ENCODE assay signal across 13 mouse cellular contexts in the genomic region with DNA sequence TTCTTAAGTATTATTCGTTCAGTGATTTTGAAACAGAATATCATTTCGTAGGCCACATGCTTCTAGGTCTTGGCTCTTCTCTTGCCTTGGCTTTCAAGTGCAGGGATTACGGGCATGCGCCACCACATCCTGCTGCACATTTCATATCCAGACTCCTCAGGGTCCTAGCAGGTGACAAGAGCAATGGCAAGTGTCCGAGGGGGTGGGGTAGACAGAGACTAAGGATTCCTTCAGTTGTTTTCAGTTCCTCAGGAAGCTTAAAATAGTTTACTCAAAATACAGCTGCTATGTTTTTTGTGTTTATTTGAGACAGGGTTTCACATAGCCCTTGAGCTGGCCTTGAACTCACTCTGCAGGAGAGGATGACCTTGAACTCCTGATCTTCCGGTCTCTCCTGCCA. TPM values are rescaled to one million over a fixed set of nuclear protein-coding genes. Genes with fewer than 3 reads are reported as not detected.
A peak's percentile ranks its signal among the peaks of the same experiment; 100 is the strongest.
DNase-seq lines count a peak whose midpoint lies in the region; ATAC-seq and TF ChIP-seq lines count a peak whose summit lies in the region.
"Had no signal": no experiment of that assay in that cellular context is flagged by ENCODE, and none has a peak within 500 bp of the region (broad histone marks: within the 10 kb centered on the region; RNA-seq: fewer than 3 reads in every experiment).

No protein-coding gene starts in this region.

- H3K4me2 ChIP-seq in heart, embryonic 11.5 days: no peak overlapping the region
- H3K4me2 ChIP-seq in liver, postnatal 0 days (ENCODE audit: low read depth, low read length): no peak overlapping the region
- H3K4me2 ChIP-seq in liver, embryonic 11.5 days: no peak overlapping the region
- H3K4me2 ChIP-seq: forebrain, embryonic 13.5 days had no signal

- H3K4me3 ChIP-seq in heart, embryonic 11.5 days (ENCODE audit: low read depth, low read length): no peak overlapping the region
- H3K4me3 ChIP-seq in liver, postnatal 0 days (ENCODE audit: low read depth, low read length): no peak overlapping the region
- H3K4me3 ChIP-seq in liver, embryonic 11.5 days (ENCODE audit: low read depth, low read length): no peak overlapping the region
- H3K4me3 ChIP-seq: forebrain, embryonic 13.5 days; limb, embryonic 13.5 days; stomach, embryonic 15.5 days had no signal

- no peaks in the 10 kb centered on the region for H3K27me3 ChIP-seq in heart, embryonic 11.5 days (ENCODE audit: control insufficient read depth, insufficient read depth, low read length)
- no peaks in the 10 kb centered on the region for H3K27me3 ChIP-seq in liver, postnatal 0 days (ENCODE audit: insufficient read depth, low read length)
- no peaks in the 10 kb centered on the region for H3K27me3 ChIP-seq in liver, embryonic 11.5 days (replicated peaks; ENCODE audit: control insufficient read depth, insufficient read depth, low read length)
- H3K27me3 ChIP-seq: forebrain, embryonic 13.5 days; limb, embryonic 13.5 days; stomach, embryonic 15.5 days had no signal

- H3K36me3 ChIP-seq in heart, embryonic 11.5 days (ENCODE audit: control insufficient read depth, insufficient read depth, low read length): no peaks in the 10 kb centered on the region
- H3K36me3 ChIP-seq in liver, postnatal 0 days (replicated peaks; ENCODE audit: insufficient read depth, low read length): no peaks in the 10 kb centered on the region
- no peaks in the 10 kb centered on the region for H3K36me3 ChIP-seq in liver, embryonic 11.5 days (ENCODE audit: control insufficient read depth, insufficient read depth, low read length)
- H3K36me3 ChIP-seq: limb, embryonic 13.5 days; stomach, embryonic 15.5 days had no signal

- no peak overlapping the region for H3K9ac ChIP-seq in heart, embryonic 11.5 days (ENCODE audit: low read depth, low read length)
- no peak overlapping the region for H3K9ac ChIP-seq in liver, postnatal 0 days (replicated peaks)
- H3K9ac ChIP-seq in liver, embryonic 11.5 days (ENCODE audit: low read depth, low read length): no peak overlapping the region
- H3K9ac ChIP-seq: forebrain, embryonic 13.5 days; limb, embryonic 13.5 days; stomach, embryonic 15.5 days had no signal

- WGBS in heart, embryonic 11.5 days (ENCODE audit: insufficient replicate concordance): 83% methylated on average over 6 of the region's 6 CpGs
- WGBS in liver, postnatal 0 days (ENCODE audit: insufficient replicate concordance): 70% methylated on average over 6 of the region's 6 CpGs
- WGBS in liver, embryonic 11.5 days: 83% methylated on average over 6 of the region's 6 CpGs

- TF ChIP-seq EP300 in liver, postnatal 0 days (IDR thresholded peaks at IDR 0.05; ENCODE audit: low read depth): no peak

- no peaks in the 10 kb centered on the region for H3K9me3 ChIP-seq in heart, embryonic 11.5 days (replicated peaks; ENCODE audit: control insufficient read depth, low read length)
- no peaks in the 10 kb centered on the region for H3K9me3 ChIP-seq in liver, postnatal 0 days (ENCODE audit: low read length)
- no peaks in the 10 kb centered on the region for H3K9me3 ChIP-seq in liver, embryonic 11.5 days (ENCODE audit: control insufficient read depth, low read length)
- H3K9me3 ChIP-seq: forebrain, embryonic 13.5 days; limb, embryonic 13.5 days; stomach, embryonic 15.5 days had no signal

- H3K27ac ChIP-seq in heart, embryonic 11.5 days (ENCODE audit: low read depth, low read length): no peak overlapping the region
- H3K27ac ChIP-seq in liver, postnatal 0 days (ENCODE audit: low read depth): peak overlapping the region; percentile 30
- H3K27ac ChIP-seq in liver, embryonic 11.5 days (ENCODE audit: low read depth, low read length): no peak overlapping the region
- H3K27ac ChIP-seq: forebrain, embryonic 13.5 days had no signal

- ATAC-seq in heart, embryonic 11.5 days (replicated peaks; ENCODE audit: insufficient number of reproducible peaks, low FRiP score, low TSS enrichment): no peak
- ATAC-seq in liver, postnatal 0 days: no peak
- no peak for ATAC-seq in liver, embryonic 11.5 days (replicated peaks; ENCODE audit: low FRiP score)
- ATAC-seq: CD4-positive, CD25-positive, alpha-beta regulatory T cell, adult 4 months; forebrain, embryonic 13.5 days had no signal

- peaks cover 24% of the 10 kb centered on the region for H3K4me1 ChIP-seq in heart, embryonic 11.5 days (ENCODE audit: control insufficient read depth, insufficient read depth, low read length)
- peaks cover 17% of the 10 kb centered on the region for H3K4me1 ChIP-seq in liver, postnatal 0 days (ENCODE audit: insufficient read depth)
- peaks cover 12% of the 10 kb centered on the region for H3K4me1 ChIP-seq in liver, embryonic 11.5 days (replicated peaks; ENCODE audit: control insufficient read depth, insufficient read depth, low read length)

- DNase-seq in heart, adult 18-20 months: peak; percentile 42 to 45
- DNase-seq in liver, postnatal 0 days: no peak
- no peak for DNase-seq in liver, embryonic 11.5 days (ENCODE audit: low spot score)
- peak; percentile 16 for DNase-seq in heart, adult 8-10 months (ENCODE audit: low spot score)
- peak; percentile 32 for DNase-seq in skeletal muscle tissue, adult 2 months (ENCODE audit: low read depth, low spot score)
- DNase-seq in thymus, postnatal 10 days (ENCODE audit: low spot score in 2 of 2): no peak
- DNase-seq in adipocyte (ENCODE audit: low spot score): no peak
- DNase-seq: lung, postnatal 4 days had no signal

- no peak for TF ChIP-seq CTCF in liver, postnatal 0 days (IDR thresholded peaks at IDR 0.05; ENCODE audit: low read depth)

RNA-seq across cellular contexts. Expression of gene Herpud2, which starts 24.4 kb away (rescaled TPM):
- 10 to 100 TPM; 33.0 to 34.9 TPM for total RNA-seq in heart, adult 18-20 months (2021)
- 22.4 and 24.2 TPM in 2 replicates for polyA plus RNA-seq in heart, embryonic 11.5 days (2014; fragmentation: Nextera tagmentation; extraction: Ambion mirVana)
- polyA plus RNA-seq in liver, postnatal 0 days (2015; fragmentation: Nextera tagmentation; extraction: Ambion mirVana): 12.7 and 13.7 TPM in 2 replicates
- 23.2 and 27.0 TPM in 2 replicates for polyA plus RNA-seq in liver, embryonic 11.5 days (2014; fragmentation: Nextera tagmentation; extraction: Ambion mirVana)
- 10 to 100 TPM; 32.6 to 39.9 (median 36.0) TPM for total RNA-seq in heart, adult 8-10 months (2022)

Comparison
In these comparisons a context has a peak if more than half of its experiments do, and no peak if none do; other contexts are left out.
1. DNase-seq: peak in heart, adult 18-20 months (2 of 2), heart, adult 8-10 months (single experiment) and skeletal muscle tissue, adult 2 months (single experiment); none in liver, postnatal 0 days (single experiment), liver, embryonic 11.5 days (single experiment), thymus, postnatal 10 days (0 of 2) and adipocyte (single experiment).